Mouse (Mus musculus) fat pad, adult 2 months (tissue): ENCODE results near the gene Igfbp5.
A peak's percentile ranks its signal among the peaks of the same experiment; 100 is the strongest.

ENCODE experiments used
- DNase-seq: peaks from one replicate; pipeline ENCODE4 v3.0.0-alpha.2; 2011; ENCODE audit warnings: low read depth, low spot score; ENCODE audit errors: extremely low read depth

Igfbp5 gene

DNA sequence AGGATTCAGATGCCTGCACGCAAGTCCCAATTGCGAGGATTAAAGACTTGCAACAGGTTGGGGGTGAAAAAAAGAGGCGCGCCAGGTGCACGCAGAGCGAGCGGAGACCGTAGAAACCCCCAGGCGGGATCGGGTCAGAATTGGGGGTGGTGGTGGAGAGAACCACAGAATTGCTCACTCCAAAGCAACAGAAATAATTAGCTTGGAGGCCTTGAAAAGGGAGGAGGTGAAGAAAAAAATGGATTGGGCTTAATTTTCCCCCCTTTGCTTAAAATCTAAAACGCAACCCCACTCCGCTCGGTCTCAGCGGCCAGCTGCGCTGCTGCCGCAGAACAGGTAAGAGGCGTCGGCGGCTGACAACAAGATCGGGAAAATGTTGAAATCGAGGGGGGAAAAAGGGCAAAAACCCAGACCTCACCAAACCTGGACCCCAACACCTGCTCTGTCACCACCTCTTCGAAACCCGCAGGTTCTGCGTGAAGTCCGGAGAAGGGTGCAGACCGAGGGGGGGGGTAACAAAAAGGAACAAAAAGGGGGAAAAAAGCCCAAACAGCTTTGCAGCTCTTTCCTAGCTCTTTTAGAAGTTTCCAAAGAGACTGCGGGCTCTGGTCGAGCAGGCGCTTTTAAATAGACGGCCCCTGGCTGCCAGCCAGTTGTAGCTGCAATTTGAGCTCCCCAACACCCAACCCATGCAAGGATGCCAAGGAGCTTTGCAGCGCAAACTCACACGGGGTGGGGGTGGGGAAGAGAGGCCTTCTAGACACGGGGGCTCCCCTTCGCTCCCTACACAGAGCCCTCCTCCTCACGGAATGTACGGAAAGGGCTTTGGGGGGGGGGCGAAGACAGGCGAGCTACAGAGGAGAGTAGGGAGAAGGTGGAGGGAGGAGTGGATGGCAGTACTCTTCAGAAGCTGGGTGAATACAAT lies at the start of gene Igfbp5:
Gene Igfbp5 (minus strand): TSS at position 598 of the 925 bp plus-strand sequence.
- DNase-seq: no peak

DNA sequence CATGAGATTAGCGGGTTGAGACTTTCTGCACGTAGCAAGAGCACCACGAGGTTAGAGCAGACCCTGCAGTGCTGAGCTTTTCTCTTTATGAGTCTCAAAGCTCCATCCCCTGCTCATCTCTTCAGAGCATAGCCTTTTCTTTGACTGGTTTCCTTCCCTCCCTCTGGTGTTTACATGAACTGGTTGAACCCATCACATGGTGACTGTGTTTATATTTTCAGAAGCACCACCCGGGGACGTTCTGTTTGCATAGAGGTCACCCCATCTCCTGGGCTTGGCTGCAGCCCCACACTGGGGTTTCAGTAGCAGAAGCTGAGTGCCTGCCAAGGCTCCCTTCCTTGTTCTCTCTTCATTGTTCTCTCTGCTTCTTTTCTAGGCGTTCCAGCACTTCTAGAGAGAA lies 40.1 kb upstream of the Igfbp5 start:
- no peak for DNase-seq

DNA sequence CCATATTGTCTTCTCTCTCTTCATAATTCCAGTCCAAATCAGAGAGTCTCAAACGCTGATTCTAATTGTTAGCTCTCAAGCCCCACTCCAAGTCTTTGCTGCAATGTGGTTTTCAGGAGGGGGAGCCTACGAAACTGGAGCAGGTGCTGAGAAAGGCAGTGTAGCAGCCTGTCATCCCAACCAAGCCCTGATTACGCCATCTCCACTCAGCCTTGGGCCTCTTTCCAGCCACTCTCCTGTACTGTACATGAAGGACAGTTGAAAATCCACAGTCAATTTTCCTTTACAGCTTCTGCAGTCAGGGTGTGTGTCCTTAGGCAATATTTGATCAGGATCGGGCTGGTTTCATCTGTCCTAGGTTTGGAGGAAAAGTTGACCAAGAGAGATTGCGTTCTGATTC lies 38.4 kb upstream of the Igfbp5 start:
- no peak for DNase-seq

- no peak for DNase-seq
These were observed 21.1 kb upstream of the Igfbp5 start for GRCm38 (mm10) chr1:72895821-72896220.

- peak; percentile 62 for DNase-seq
These were observed 13.2 kb upstream of the Igfbp5 start for GRCm38 (mm10) chr1:72887910-72888309.

DNA sequence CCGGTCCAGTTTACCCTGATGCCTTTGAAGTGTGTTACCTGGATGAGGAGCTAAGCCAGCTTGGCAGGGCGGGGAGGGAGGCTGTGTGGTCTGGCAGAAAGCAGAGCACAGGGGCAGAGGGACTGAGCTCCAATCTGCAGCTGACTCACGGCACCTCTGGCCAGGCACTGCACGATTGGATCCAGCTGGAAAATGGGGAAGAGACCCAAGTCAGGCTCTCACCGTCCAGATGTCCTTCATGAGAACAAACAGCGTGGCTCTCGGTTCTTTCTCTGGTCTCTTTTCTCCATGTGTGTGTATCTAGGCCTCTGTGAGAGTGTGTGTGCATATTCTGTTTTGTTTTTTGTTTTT lies 11.1 kb upstream of the Igfbp5 start:
- no peak for DNase-seq

GRCm38 (mm10) chr1:72885111-72885818 lies 10.6 kb upstream of the Igfbp5 start:
- no peak for DNase-seq

GRCm38 (mm10) chr1:72879319-72879634 lies 4.6 kb upstream of the Igfbp5 start:
- no peak for DNase-seq

- no peak for DNase-seq
These were observed 4.0 kb upstream of the Igfbp5 start for GRCm38 (mm10) chr1:72878473-72879318.

DNA sequence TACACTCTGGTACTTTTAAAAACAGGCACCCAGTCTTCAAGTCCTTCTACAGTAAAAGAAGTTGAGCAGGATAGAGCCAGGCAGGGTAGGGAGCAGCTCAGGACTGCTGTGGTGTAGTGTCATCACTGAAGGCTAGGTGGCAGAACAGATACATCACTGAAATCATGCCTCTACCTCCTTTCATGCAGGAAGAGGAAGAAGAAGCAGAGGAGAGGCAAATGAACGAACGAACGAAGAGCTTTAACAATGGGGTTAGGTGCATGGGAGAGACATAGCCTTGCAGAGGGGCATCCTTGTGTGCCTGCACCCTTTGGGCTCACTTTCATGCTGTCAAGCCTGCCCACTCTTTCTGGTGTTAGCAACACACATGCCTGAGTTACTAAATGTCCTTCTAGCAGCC lies 3.2 kb upstream of the Igfbp5 start:
- DNase-seq: no peak

DNA sequence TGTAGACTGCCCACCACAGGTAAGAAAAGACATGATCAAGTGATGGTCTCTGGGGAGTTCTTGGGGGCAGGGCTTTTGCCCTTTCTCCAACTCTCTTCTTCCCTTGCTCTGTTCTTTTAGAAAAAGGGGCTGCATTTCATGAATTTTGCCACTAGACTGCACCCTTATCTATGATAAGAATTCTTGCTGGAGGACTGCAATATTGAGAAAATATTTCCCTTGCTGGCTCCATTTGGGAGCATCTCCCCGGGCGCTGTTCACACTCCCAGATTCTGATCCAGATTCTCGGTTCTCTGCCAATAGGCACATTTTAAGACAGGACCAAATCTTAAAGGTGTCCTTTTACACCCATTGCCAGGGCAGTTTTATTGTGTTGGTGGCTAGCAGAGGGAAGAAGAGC lies 1.4 kb upstream of the Igfbp5 start:
- DNase-seq: no peak

- DNase-seq: no peak
These were observed 1.0 kb upstream of the Igfbp5 start for GRCm38 (mm10) chr1:72875708-72876107.

- DNase-seq: no peak
These were observed 985 bp downstream of the Igfbp5 start for GRCm38 (mm10) chr1:72873511-72874286.

- DNase-seq: no peak
These were observed 1.6 kb downstream of the Igfbp5 start for GRCm38 (mm10) chr1:72873078-72873477.

GRCm38 (mm10) chr1:72872521-72872920 lies 2.2 kb downstream of the Igfbp5 start:
- no peak for DNase-seq

- no peak for DNase-seq
These were observed 2.8 kb downstream of the Igfbp5 start for GRCm38 (mm10) chr1:72871697-72872411.

DNA sequence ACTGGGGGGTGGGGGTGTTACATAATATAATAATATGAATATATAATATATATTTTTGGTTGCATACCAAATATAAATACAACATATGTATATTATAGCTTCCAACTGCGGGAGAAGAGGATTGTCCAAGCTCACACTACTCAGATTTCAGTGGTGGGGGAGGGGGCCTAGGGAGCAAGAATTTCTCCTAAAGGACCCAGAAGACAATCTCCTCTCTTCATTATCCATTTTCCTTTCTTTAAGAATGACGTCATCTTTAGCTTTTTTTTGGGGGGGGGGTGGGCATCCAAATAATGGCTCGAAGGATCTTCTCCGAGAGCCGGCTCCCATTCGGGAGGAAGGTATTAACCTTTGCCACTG lies 3.4 kb downstream of the Igfbp5 start:
- no peak for DNase-seq

GRCm38 (mm10) chr1:72870615-72871336 lies 3.9 kb downstream of the Igfbp5 start:
- no peak for DNase-seq
